Mouse (Mus musculus): ENCODE measurements at regions not wholly inside any gene's neighbourhood (a gene's known extent, or its start where the extent isn't known, plus 50 kb on each side); places are given as distances from the start of the nearest gene placed in this dataset.

GRCm38 (mm10) chr2:131403543-131404217 lies 51.0 kb upstream of the Rnf24 start:
- no peak overlapping the region for H3K4me2 ChIP-seq
- no peaks in the 10 kb centered on the region for H3K9me3 ChIP-seq
- H3K9ac ChIP-seq (replicated peaks), result no peak overlapping the region
- H3K4me1 ChIP-seq (replicated peaks), result peaks cover 28% of the 10 kb centered on the region
- H3K4me3 ChIP-seq (replicated peaks), result no peak overlapping the region
- H3K27ac ChIP-seq, result no peak overlapping the region
- WGBS, result 82% methylated on average over 5 of the region's 5 CpGs
- ATAC-seq (ENCODE audit: insufficient number of reproducible peaks, insufficient read depth, low FRiP score, low TSS enrichment, low read depth), result no peak
- H3K36me3 ChIP-seq, result no peaks in the 10 kb centered on the region
- no peaks in the 10 kb centered on the region for H3K27me3 ChIP-seq
